Mouse (Mus musculus): ENCODE results near the gene Nck2.
"Not testable (repeated sequence)": the region's sequence is repeated elsewhere in the genome, so short reads cannot be mapped to it uniquely, and the experiment has no call there.

Gene Nck2

DNA sequence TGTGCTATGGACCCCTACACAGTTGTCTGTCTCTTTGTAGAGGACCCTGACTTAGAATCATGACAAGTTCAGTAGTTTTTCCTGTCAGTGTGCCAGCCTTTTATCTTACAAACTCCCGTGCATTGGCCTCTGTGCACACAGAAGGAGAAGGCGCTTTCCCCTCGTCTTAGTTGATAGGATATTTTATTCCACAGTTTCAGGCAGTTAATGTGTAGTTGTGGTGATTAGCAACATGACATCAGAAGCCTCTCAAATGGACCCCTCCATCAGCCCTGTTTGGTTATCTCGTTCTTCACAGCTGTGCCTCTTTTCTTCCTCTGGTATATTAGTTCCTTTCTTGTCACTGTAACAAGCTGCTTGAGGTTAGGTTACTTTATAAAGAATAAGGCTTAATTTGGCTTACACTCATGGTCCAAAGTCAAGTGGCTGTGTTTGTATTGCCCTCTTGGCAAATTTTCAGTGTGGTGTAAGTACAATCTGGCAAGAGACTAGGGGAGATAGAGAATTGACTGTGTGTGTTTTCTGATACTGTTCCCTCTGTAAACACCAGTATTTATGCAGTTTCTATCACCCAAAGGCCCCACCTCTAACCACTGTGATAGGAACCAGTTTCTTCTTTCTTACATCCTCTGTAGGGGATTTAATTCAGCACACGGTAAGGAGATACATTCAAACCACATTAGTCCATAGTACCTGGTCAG, 89.8 kb downstream of the Nck2 start:
- DNase-seq (ENCODE audit: low spot score): no peak

DNA sequence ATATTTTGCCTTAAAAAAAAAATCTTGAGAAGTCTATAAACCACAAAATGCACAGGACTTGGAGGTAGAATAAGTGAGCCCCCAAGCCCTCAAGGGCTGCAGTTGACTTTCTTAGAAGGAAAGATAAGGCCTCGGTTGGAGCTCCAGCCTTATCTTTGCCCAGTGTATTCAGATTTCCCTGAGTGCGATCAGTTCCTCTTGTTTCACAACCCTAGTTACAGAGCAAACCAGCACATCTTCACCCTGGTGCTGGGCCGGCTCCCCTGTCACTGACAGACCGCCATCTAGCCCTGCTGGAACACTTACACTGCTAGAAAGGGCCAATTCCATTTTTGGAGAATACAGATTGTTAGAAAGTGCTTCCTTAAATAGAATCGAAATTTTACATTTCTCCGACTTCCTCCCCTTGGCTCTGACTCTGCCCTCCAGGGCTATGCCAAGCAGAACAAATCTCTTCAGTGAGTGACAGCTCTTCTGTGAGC, 91.2 kb downstream of the Nck2 start:
- no peak for DNase-seq (ENCODE audit: low spot score)

DNA sequence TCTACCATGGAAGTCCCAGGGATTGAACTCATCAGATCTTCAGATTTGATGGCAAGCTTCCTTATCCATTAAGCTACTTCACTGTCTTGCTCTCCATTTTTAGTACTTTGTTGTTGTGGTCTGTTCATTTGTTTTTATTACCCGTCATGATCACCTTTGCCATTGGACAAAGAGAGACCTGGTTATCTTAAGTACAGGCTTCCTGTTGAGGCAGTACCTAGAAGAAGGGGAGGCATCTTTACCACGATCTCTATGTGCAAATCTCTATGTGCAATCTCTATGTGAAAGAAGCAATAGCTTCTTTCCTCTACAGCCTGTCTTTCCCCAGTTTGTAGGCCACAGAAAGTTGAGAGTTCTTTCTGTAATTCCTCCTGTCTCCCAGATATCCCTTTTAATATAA, 91.9 kb downstream of the Nck2 start:
- no peak for DNase-seq (ENCODE audit: low spot score)

DNA sequence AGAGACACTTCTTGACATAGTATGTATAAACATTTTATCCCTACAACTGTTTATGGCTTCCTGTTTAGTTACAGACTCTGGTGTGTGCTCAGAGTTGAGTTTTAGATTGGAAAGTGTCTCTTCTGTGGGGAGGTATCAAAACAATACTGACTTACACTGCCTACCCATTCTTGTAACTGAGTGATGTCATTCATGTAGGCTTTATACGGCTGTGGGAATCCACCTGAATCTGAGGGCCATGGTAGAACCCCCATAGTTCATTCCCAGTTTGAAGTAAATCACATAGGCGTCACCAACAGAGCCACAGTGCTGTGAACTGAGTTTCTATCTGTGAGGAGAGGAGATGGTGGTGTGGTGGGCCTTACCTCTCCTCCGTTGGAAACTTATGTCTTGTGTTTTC, 92.6 kb downstream of the Nck2 start:
- no peak for DNase-seq (ENCODE audit: low spot score)

DNA sequence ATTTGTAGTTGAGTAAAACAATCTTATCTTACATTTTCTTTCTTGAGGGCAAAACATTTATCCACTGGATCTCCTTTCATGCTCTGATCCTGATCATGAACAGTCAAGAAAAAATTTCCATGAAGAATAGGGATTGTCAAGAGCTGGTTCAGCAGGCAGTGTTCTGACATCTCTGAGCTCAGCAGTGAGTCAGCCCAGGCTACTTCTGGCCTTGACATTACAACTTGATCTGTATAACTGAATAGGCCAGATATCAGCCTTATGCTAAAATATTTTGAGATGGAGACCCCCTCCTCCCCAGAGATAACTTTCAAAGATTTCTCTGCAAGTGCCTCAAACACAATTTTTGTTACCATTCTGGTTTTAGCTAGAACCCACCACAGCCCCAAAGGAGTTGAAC, 93.1 kb downstream of the Nck2 start:
- DNase-seq (ENCODE audit: low spot score): no peak

GRCm38 (mm10) chr1:43538716-43539115, 94.3 kb downstream of the Nck2 start:
- no peak for DNase-seq (ENCODE audit: low spot score)

GRCm38 (mm10) chr1:43539689-43540380, 95.5 kb downstream of the Nck2 start:
- no peak for DNase-seq (ENCODE audit: low spot score)

- no peak for DNase-seq (ENCODE audit: low spot score)
Observed at GRCm38 (mm10) chr1:43542339-43542738, 98.0 kb downstream of the Nck2 start.

DNA sequence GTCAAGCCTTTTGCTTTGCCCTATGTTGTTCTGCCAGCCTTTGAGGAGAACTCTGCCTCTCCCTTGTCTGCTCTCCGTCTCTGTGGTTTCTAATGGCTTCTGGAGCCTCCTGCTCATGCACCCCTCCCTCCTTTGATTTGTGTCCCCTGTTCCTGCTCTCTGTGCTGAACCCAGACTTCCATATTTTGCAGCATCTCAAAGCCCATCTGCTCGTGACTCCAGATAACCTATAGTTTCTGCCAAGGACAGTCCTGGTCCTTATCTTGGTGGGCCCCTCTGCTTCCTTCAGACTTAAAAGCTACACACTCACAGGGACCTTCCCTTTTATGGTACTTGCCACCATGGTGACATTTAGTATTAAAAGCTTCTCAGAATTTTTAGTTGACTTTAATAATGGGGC, 103.3 kb downstream of the Nck2 start:
- DNase-seq (ENCODE audit: low spot score): no peak

DNA sequence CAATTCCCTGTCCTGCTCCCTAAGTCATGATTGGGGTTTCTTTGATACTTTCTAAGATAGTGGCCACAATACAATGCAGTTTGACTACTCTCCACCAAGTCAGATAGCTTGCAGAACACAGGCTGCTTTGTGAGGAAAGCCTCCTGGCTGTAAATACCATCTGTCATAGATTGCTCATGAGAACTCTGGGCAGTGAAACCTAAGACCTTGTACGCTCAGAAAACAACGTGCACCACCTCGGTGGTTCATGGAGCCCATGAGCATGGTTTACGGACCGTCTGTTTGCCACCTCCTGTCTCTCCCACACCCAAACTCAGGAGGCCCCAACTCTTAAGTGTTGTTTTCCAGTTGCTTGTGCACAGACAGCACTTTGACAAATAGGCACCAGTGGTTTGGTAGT, 104.4 kb downstream of the Nck2 start:
- no peak for DNase-seq (ENCODE audit: low spot score)

GRCm38 (mm10) chr1:43550525-43550924, 106.1 kb downstream of the Nck2 start:
- DNase-seq (ENCODE audit: low spot score): no peak

DNA sequence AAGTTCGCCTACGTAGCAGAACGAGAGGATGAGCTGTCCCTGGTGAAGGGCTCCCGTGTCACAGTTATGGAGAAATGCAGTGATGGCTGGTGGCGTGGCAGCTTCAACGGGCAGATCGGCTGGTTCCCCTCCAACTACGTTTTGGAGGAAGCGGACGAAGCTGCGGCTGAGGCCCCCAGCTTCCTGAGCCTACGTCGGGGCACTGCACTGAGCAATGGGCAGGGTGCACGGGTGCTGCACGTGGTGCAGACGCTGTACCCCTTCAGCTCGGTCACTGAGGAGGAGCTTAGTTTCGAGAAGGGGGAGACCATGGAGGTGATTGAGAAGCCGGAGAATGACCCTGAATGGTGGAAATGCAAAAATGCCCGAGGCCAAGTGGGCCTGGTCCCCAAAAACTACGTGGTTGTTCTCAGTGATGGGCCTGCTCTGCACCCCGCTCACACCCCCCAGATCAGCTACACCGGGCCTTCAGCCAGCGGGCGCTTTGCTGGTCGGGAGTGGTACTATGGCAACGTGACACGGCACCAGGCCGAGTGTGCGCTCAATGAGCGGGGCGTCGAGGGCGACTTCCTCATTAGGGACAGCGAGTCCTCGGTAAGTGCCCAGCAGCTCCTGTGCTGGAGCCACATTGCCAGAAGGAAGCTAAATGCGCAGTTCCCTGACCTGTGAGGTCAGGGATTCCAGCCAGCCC, 109.8 kb downstream of the Nck2 start:
- DNase-seq (ENCODE audit: low spot score): not testable (repeated sequence)

- DNase-seq (ENCODE audit: low spot score): no peak
Observed at GRCm38 (mm10) chr1:43555222-43555974, 111.0 kb downstream of the Nck2 start.

DNA sequence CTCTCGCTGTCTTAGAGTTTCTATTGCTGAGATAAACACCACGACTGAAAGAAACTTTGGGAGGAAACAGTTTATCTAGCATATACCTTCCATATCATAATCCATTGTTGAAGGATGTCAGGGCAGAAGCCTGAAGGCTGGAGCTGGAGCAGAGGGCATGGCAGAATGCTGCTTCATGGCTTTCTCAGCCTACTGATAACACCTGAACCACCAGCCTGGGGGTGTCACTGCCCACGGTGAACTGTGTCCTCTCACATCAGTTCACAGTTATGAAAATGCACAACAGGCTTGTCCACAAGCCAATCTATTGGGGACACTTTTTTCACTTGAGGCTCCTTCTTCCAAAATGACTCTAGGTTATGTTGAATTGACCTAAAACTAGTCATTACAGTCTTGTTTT, 114.0 kb downstream of the Nck2 start:
- no peak for DNase-seq (ENCODE audit: low spot score)

- no peak for DNase-seq (ENCODE audit: low spot score)
Observed at GRCm38 (mm10) chr1:43559043-43559692, 114.8 kb downstream of the Nck2 start.

DNA sequence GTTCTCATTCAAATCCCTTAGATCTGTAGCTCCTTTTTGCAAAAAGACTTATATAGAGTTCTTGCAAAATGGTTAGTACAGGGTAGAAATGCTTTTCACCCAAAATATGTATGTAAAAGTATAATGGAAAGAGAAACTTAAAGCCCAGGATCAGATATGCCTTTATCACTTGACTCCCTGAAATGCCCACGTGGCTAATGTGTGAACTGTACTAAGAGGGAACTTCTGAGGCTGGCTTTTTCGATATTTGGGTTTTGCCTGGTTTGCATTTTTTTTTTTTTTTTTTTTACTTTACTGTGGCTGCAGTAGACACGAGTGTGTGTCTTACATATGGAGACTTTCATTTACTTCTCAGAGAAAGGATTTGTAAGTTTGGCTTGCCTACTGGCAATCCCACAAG, 116.7 kb downstream of the Nck2 start:
- DNase-seq (ENCODE audit: low spot score): no peak

GRCm38 (mm10) chr1:43562002-43562666, 117.8 kb downstream of the Nck2 start:
- DNase-seq (ENCODE audit: low spot score): no peak

GRCm38 (mm10) chr1:43565260-43565659, 120.9 kb downstream of the Nck2 start:
- no peak for DNase-seq (ENCODE audit: low spot score)

DNA sequence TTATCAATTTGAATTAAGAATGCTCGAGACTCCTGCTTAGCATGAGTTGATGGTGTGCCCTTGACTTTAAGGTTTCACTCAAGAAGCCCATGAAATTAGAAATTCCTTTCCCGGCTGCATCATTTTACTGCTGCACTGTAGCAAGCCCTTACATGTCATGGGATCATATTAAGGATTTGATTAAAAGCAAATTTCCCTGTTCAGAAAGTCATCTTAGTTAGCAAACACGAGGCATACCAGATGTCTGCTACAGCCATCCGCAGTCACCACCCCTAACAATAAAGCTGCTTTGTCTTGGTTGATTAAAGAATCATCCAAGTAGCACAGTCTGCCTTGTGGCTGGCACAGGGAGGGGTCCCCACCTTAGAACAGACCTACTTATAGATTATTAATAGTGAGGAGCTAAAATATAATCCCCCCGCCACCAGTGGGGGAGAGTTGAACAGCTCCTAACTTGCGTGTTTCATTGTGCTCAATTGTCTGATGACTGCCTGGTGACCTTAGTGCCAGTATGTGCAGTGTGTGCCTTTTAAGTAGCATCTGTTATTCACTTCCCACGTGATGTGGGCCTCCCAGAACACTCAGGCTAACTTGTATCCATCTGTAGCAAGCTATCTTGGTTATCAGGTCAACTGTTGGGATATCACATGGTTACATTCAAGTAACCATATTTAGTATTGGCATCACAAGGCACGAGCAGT, 122.4 kb downstream of the Nck2 start:
- DNase-seq (ENCODE audit: low spot score): no peak

- no peak for DNase-seq (ENCODE audit: low spot score)
Observed at GRCm38 (mm10) chr1:43568824-43569223, 124.4 kb downstream of the Nck2 start.

- no peak for DNase-seq (ENCODE audit: low spot score)
Observed at GRCm38 (mm10) chr1:43571105-43571504, 126.7 kb downstream of the Nck2 start.

Measured in urinary bladder, postnatal 25 days (tissue).